Mouse (Mus musculus) testis, adult 2 months (tissue): Measurements from ENCODE around the gene Gstm3.

Experiments used
- CTCF ChIP-seq: fragments of 200-500 bp; IDR thresholded peaks from 2 replicates; pipeline ENCODE4 v1.5.1; 2012; ENCODE audit warnings: low read depth, mild to moderate bottlenecking, inconsistent platforms, low read length, moderate library complexity; ENCODE audit not compliant: control insufficient read depth, insufficient read depth, insufficient replicate concordance
- POLR2A ChIP-seq: fragments of 200-500 bp; IDR thresholded peaks from 2 replicates; pipeline ENCODE4 v1.6.1; 2012; ENCODE audit warnings: low read depth, mild to moderate bottlenecking, inconsistent platforms, low read length, moderate library complexity; ENCODE audit not compliant: control insufficient read depth

DNA sequence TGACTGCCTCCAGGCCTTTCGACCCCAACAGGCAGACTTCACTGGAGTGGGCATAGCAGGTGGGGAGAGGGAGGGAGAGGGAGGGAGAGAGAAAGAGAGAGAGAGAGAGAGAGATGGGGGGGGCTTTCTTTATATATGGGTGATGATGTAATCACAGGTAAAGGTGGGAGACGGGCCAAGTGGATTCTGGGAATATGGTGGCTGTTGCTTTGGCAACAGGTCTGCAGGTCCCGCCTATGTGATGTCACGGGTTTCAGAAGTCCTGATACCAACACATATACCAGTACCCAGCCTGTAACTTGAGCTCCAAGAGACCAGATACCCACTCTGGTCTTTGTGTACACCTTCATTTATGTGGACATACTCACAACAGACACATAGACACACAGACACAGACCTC is 27.5 kb upstream of the Gstm3 start:
- TF ChIP-seq CTCF = no peak
- TF ChIP-seq POLR2A = no peak
